Mouse (Mus musculus) adipose tissue, adult 10 weeks (tissue): Measurements from ENCODE around the gene Gm8281. TPM values are rescaled to one million over a fixed set of nuclear protein-coding genes. Genes with fewer than 3 reads are reported as not detected.

Source experiments
- polyA plus RNA-seq: library from polyadenylated mRNA; stranded (reverse); fragments of 350-450 nt; fragmentation: Illumina TruSeq; extraction: RNeasy Lipid Tissue Mini Kit (QIAGEN cat#74804); gene quantifications from one replicate; pipeline ENCODE4 v1.2.3, GENCODE M21; 2014; ENCODE audit warnings: low read depth, low replicate concordance

Gm8281 gene
- 0.53 TPM for polyA plus RNA-seq

GRCm38 (mm10) chr14:5070611-5071490 is at the start of gene Gm8281:
Gene Gm8281, plus strand, starts transcription at chr14:5071040.

DNA sequence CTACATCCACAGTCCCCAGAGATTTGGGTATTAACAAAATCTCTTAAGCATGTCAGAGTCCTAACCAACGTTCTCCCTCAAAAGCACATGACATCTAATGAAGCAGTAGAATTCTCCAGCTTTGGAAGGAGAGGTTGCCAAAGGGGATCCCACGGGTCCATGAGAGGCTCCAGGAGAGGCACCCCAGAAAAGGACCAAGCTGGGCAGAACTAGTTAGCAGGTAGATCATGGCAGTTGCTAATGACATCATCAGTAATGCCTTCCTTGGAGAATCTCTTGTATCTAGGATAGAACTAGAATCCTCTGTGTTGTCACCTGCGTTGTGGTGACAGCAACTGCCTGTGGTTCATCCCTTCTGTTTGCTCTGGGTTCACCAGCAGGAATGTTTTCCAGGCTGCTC is 20.5 kb upstream of the Gm8281 start, which contains the start of gene 4930555G01Rik:
TSS of gene 4930555G01Rik (plus strand) at position 301 of the 400 bp plus-strand sequence.

DNA sequence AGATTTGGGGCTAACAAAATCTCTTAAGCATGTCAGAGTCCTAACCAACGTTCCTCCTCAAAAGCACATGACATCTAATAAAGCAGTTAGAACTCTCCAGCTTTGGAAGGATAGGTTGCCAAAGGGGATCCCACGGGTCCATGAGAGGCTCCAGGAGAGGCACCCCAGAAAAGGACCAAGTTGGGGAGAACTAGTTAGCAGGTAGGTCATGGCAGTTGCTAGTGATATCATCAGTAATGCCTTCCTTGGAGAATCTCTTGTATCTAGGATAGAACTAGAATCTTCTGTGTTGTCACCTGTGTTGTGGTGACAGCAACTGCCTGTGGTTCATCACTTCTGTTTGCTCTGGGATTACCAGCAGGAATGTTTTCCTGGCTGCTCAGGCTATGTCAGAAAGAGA is 60.4 kb downstream of the Gm8281 start, which contains the start of gene Gm8279:
TSS of gene Gm8279 (plus strand) at position 301 of the 400 bp plus-strand sequence.

Other genes starting within 250 kb of the Gm8281 start
- not detected for gene Gm3269, start 232.9 kb upstream of the Gm8281 start, polyA plus RNA-seq
- not detected for gene Gm3264, start 215.5 kb upstream of the Gm8281 start, polyA plus RNA-seq
- gene Gm3278, start 178.6 kb upstream of the Gm8281 start, polyA plus RNA-seq: not detected
- gene Gm8297, start 87.1 kb upstream of the Gm8281 start, polyA plus RNA-seq: not detected
- gene Gm3298, start 55.1 kb upstream of the Gm8281 start, polyA plus RNA-seq: not detected
- not detected for gene 4930555G01Rik, start 20.4 kb upstream of the Gm8281 start, polyA plus RNA-seq
- gene Gm8279, start 60.5 kb downstream of the Gm8281 start, polyA plus RNA-seq: not detected
- not detected for gene Gm3317, start 93.5 kb downstream of the Gm8281 start, polyA plus RNA-seq
- gene Gm8271, start 114.8 kb downstream of the Gm8281 start, polyA plus RNA-seq: not detected
- gene Gm3526, start 189.5 kb downstream of the Gm8281 start, polyA plus RNA-seq: not detected